Mouse (Mus musculus) hindbrain, embryonic 14.5 days (tissue): ENCODE data around the gene Noto. TPM values are rescaled to one million over a fixed set of nuclear protein-coding genes. Genes with fewer than 3 reads are reported as not detected.
"Not testable (repeated sequence)": the region's sequence is repeated elsewhere in the genome, so short reads cannot be mapped to it uniquely, and the experiment has no call there.

Experiments
- ATAC-seq: fragments of 200-750 bp; cut with Nextera tagmentation; 2 replicates; pipeline ENCODE4 v1.8.0; 2017; ENCODE audit warnings: moderate number of reproducible peaks, mild to moderate bottlenecking, moderate TSS enrichment, moderate library complexity; ENCODE audit not compliant: low FRiP score
- DNase-seq: peaks from one replicate; pipeline ENCODE4 v3.0.0-alpha.2; 2015; ENCODE audit warnings: low spot score
- H3K27ac ChIP-seq: fragments of 300-500 bp; sonication (generic); 2 replicates; pipeline ENCODE4 v1.5.1; 2014; ENCODE audit warnings: mild to moderate bottlenecking, moderate library complexity
- H3K27me3 ChIP-seq: fragments of 300-500 bp; sonication (generic); 2 replicates; pipeline ENCODE4 v1.6.1; 2014; ENCODE audit warnings: mild to moderate bottlenecking, low read length, mixed read lengths; ENCODE audit not compliant: control insufficient read depth, insufficient read depth
- H3K36me3 ChIP-seq: fragments of 300-500 bp; sonication (generic); replicated peaks from 2 replicates; pipeline ENCODE4 v1.6.1; 2014; ENCODE audit not compliant: control insufficient read depth, insufficient read depth
- H3K4me1 ChIP-seq: fragments of 300-500 bp; sonication (generic); replicated peaks from 2 replicates; pipeline ENCODE4 v1.6.1; 2014; ENCODE audit warnings: antibody characterized with exemption, low read length, mixed read lengths; ENCODE audit not compliant: control insufficient read depth, insufficient read depth
- H3K4me2 ChIP-seq: fragments of 300-500 bp; sonication (generic); replicated peaks from 2 replicates; pipeline ENCODE4 v1.6.1; 2014; ENCODE audit warnings: mild to moderate bottlenecking, moderate library complexity
- H3K4me3 ChIP-seq: fragments of 300-500 bp; sonication (generic); replicated peaks from 2 replicates; pipeline ENCODE4 v1.5.1; 2014; ENCODE audit warnings: mild to moderate bottlenecking, low read length
- H3K9ac ChIP-seq: fragments of 300-500 bp; sonication (generic); 2 replicates; pipeline ENCODE4 v1.6.1; 2014
- H3K9me3 ChIP-seq: fragments of 300-500 bp; sonication (generic); 2 replicates; pipeline ENCODE4 v1.6.1; 2016; ENCODE audit warnings: low read length; ENCODE audit not compliant: control insufficient read depth
- WGBS: fragments of 180-500 bp; shearing (Covaris S2); extraction: QIAGEN DNeasy Blood & Tissue Kit; methylation state at CpG from one replicate; pipeline ENCODE4 v1.1.7; 2014; 5-methylcytosine and 5-hydroxymethylcytosine counted together
- polyA plus RNA-seq: library from polyadenylated mRNA; unstranded; fragments of >200 nt; fragmentation: Nextera tagmentation; extraction: Ambion mirVana; gene quantifications from 2 replicates; pipeline ENCODE4 v1.2.1, GENCODE M21; 2014

The Noto gene
- polyA plus RNA-seq, 1 experiment from 2014 or later = not detected

- Histone ChIP-seq H3K4me2 (no peak overlapping the region), H3K9me3 (no peaks in the 10 kb centered on the region), H3K4me3 (no peak overlapping the region), H3K27ac (no peak overlapping the region), H3K27me3 (no peaks in the 10 kb centered on the region), H3K4me1 (no peaks in the 10 kb centered on the region), H3K9ac (no peak overlapping the region), H3K36me3 (peaks cover 83% of the 10 kb centered on the region)
- DNase-seq = no peak
- no peak for ATAC-seq
- WGBS = 87% methylated on average over 3 of the region's 3 CpGs
These were observed 20.0 kb downstream of the Noto start for GRCm38 (mm10) chr6:85443488-85444233.

GRCm38 (mm10) chr6:85444266-85444965, 20.7 kb downstream of the Noto start:
- DNase-seq (no peak), ATAC-seq (no peak)
- Histone ChIP-seq H3K9me3 (no peaks in the 10 kb centered on the region), H3K4me1 (no peaks in the 10 kb centered on the region), H3K27me3 (no peaks in the 10 kb centered on the region), H3K4me2 (no peak overlapping the region), H3K4me3 (no peak overlapping the region), H3K27ac (no peak overlapping the region), H3K9ac (no peak overlapping the region), H3K36me3 (peaks cover 75% of the 10 kb centered on the region)
- WGBS = 95% methylated on average over 8 of the region's 8 CpGs

- H3K4me2 ChIP-seq = no peak overlapping the region
- no peaks in the 10 kb centered on the region for H3K4me1 ChIP-seq
- peaks cover 68% of the 10 kb centered on the region for H3K36me3 ChIP-seq
- DNase-seq (no peak), ATAC-seq (no peak)
- H3K4me3 ChIP-seq = no peak overlapping the region
- no peak overlapping the region for H3K9ac ChIP-seq
- H3K9me3 ChIP-seq = no peaks in the 10 kb centered on the region
- no peak overlapping the region for H3K27ac ChIP-seq
- WGBS = 86% methylated on average over 5 of the region's 5 CpGs
- H3K27me3 ChIP-seq = no peaks in the 10 kb centered on the region
These were observed 21.6 kb downstream of the Noto start for GRCm38 (mm10) chr6:85445286-85445685.

GRCm38 (mm10) chr6:85447351-85447750, 23.7 kb downstream of the Noto start:
- H3K4me2 ChIP-seq = no peak overlapping the region
- H3K36me3 ChIP-seq = peaks cover 47% of the 10 kb centered on the region
- no peaks in the 10 kb centered on the region for H3K4me1 ChIP-seq
- H3K27me3 ChIP-seq = no peaks in the 10 kb centered on the region
- ATAC-seq (no peak), DNase-seq (no peak)
- WGBS = 92% methylated on average over 6 of the region's 6 CpGs
- no peak overlapping the region for H3K9ac ChIP-seq
- H3K4me3 ChIP-seq = no peak overlapping the region
- H3K9me3 ChIP-seq = no peaks in the 10 kb centered on the region
- H3K27ac ChIP-seq = no peak overlapping the region

GRCm38 (mm10) chr6:85450140-85450539, 26.5 kb downstream of the Noto start:
- H3K27me3 ChIP-seq, H3K9me3 ChIP-seq, H3K9ac ChIP-seq, H3K27ac ChIP-seq, DNase-seq, ATAC-seq: not testable (repeated sequence)
- peaks cover 27% of the 10 kb centered on the region for H3K36me3 ChIP-seq
- 0 out of 2 replicates have a peak overlapping the region, but pooled peaks have one; percentile 70 for H3K4me3 ChIP-seq
- WGBS = 64% methylated on average over 1 of the region's 1 CpGs
- H3K4me2 ChIP-seq = peak overlapping the region; percentile 97
- H3K4me1 ChIP-seq = peaks cover 25% of the 10 kb centered on the region

GRCm38 (mm10) chr6:85450697-85451663, 27.3 kb downstream of the Noto start, which contains the start of gene Cct7:
Cct7 (plus strand) TSS chr6:85451514.
- Histone ChIP-seq H3K36me3 (peaks cover 20% of the 10 kb centered on the region), H3K27me3 (no peaks in the 10 kb centered on the region), H3K4me1 (peaks cover 30% of the 10 kb centered on the region), H3K4me3 (peak within 1 kb of the TSS; percentile 70), H3K9ac (peak within 1 kb of the TSS; percentile 89), H3K4me2 (peak within 1 kb of the TSS; percentile 97), H3K9me3 (no peaks in the 10 kb centered on the region), H3K27ac (peak within 1 kb of the TSS; percentile 92)
- peak; percentile 95 for ATAC-seq
- DNase-seq = peak; percentile 98
- WGBS = 3% methylated on average over 84 of the region's 96 CpGs

- peak within 1 kb of the TSS; percentile 89 for H3K9ac ChIP-seq
- H3K4me3 ChIP-seq = peak within 1 kb of the TSS; percentile 70
- ATAC-seq (peak; percentile 91), DNase-seq (peak; percentile 99)
- no peaks in the 10 kb centered on the region for H3K27me3 ChIP-seq
- H3K4me2 ChIP-seq = peak within 1 kb of the TSS; percentile 97
- H3K36me3 ChIP-seq = 0 out of 2 replicates have a peak, but pooled peaks cover 11% of the 10 kb centered on the region
- no peaks in the 10 kb centered on the region for H3K9me3 ChIP-seq
- peaks cover 35% of the 10 kb centered on the region for H3K4me1 ChIP-seq
- WGBS = under 1% methylated on average over 54 of the region's 54 CpGs
- peak within 1 kb of the TSS; percentile 92 for H3K27ac ChIP-seq
These were observed 28.2 kb downstream of the Noto start, which contains the start of gene Pradc1 for GRCm38 (mm10) chr6:85451664-85452410. Pradc1 (minus strand) TSS chr6:85451970.

- ATAC-seq (no peak), DNase-seq (no peak)
- H3K4me1 ChIP-seq = peaks cover 37% of the 10 kb centered on the region
These were observed 28.7 kb downstream of the Noto start for GRCm38 (mm10) chr6:85452411-85452665.

More at GRCm38 (mm10) chr6:85452411-85452665, 28.7 kb downstream of the Noto start:
- Histone ChIP-seq H3K36me3 (0 out of 2 replicates have a peak, but pooled peaks cover 7% of the 10 kb centered on the region), H3K4me2 (peak overlapping the region; percentile 97), H3K9me3 (no peaks in the 10 kb centered on the region), H3K4me3 (peak overlapping the region; percentile 70), H3K27me3 (no peaks in the 10 kb centered on the region), H3K9ac (peak overlapping the region; percentile 89), H3K27ac (peak overlapping the region; percentile 92)
- under 1% methylated on average over 15 of the region's 15 CpGs for WGBS
